Mouse (Mus musculus) midbrain, postnatal 0 days (tissue): Measurements from ENCODE around the gene Gm26920. TPM values are rescaled to one million over a fixed set of nuclear protein-coding genes. Genes with fewer than 3 reads are reported as not detected.

Experiments
- ATAC-seq: fragments of 200-750 bp; cut with Nextera tagmentation; 2 replicates; pipeline ENCODE4 v1.8.0; 2017; ENCODE audit warnings: moderate number of reproducible peaks, mild to moderate bottlenecking, moderate TSS enrichment, moderate library complexity; ENCODE audit not compliant: low FRiP score
- DNase-seq: peaks from one replicate; pipeline ENCODE4 v3.0.0-alpha.2; 2015; ENCODE audit warnings: low spot score
- H3K27ac ChIP-seq: fragments of 300-500 bp; sonication (generic); 2 replicates; pipeline ENCODE4 v1.5.1; 2014; ENCODE audit warnings: low read depth, mild to moderate bottlenecking, low read length, mixed read lengths
- H3K27me3 ChIP-seq: fragments of 300-500 bp; sonication (generic); 2 replicates; pipeline ENCODE4 v1.6.1; 2014; ENCODE audit warnings: low read length, control low read depth, mixed read lengths; ENCODE audit not compliant: insufficient read depth
- H3K36me3 ChIP-seq: fragments of 300-500 bp; sonication (generic); 2 replicates; pipeline ENCODE4 v1.6.1; 2014; ENCODE audit warnings: low read length, control low read depth, mixed read lengths; ENCODE audit not compliant: insufficient read depth
- H3K4me1 ChIP-seq: fragments of 300-500 bp; sonication (generic); 2 replicates; pipeline ENCODE4 v1.6.1; 2014; ENCODE audit warnings: mild to moderate bottlenecking, control low read depth, antibody characterized with exemption, low read length, mixed read lengths; ENCODE audit not compliant: insufficient read depth
- H3K4me2 ChIP-seq: fragments of 300-500 bp; sonication (generic); 2 replicates; pipeline ENCODE4 v1.6.1; 2014; ENCODE audit warnings: low read depth, mild to moderate bottlenecking, low read length, mixed read lengths; ENCODE audit not compliant: poor library complexity, severe bottlenecking
- H3K4me3 ChIP-seq: fragments of 300-500 bp; sonication (generic); 2 replicates; pipeline ENCODE4 v1.5.1; 2014; ENCODE audit warnings: low read depth, mild to moderate bottlenecking, low read length, moderate library complexity
- H3K9ac ChIP-seq: fragments of 300-500 bp; sonication (generic); replicated peaks from 2 replicates; pipeline ENCODE4 v1.6.1; 2014; ENCODE audit warnings: mild to moderate bottlenecking, low read length, moderate library complexity, mixed read lengths; ENCODE audit not compliant: poor library complexity, severe bottlenecking
- H3K9me3 ChIP-seq: fragments of 300-500 bp; sonication (generic); 2 replicates; pipeline ENCODE4 v1.6.1; 2016; ENCODE audit warnings: low read length, control low read depth
- CTCF ChIP-seq: IDR thresholded peaks from 2 replicates; pipeline ENCODE4 v1.5.1; 2016; ENCODE audit warnings: antibody characterized with exemption, mild to moderate bottlenecking
- WGBS: fragments of 180-500 bp; shearing (Covaris S2); extraction: QIAGEN DNeasy Blood & Tissue Kit; methylation state at CpG from one replicate; pipeline ENCODE4 v1.1.7; 2014; 5-methylcytosine and 5-hydroxymethylcytosine counted together
- polyA plus RNA-seq: library from polyadenylated mRNA; unstranded; fragments of >200 nt; fragmentation: Nextera tagmentation; extraction: Ambion mirVana; gene quantifications from 2 replicates; pipeline ENCODE4 v1.2.1, GENCODE M21; 2015
- total RNA-seq: library from RNA; depleted of rRNA; stranded (reverse); fragments of >200 nt; gene quantifications from 2 replicates; pipeline ENCODE4 v1.2.3, GENCODE M21; 2014

The Gm26920 gene
- total and polyA plus RNA-seq, 2 experiments from 2014 or later: 0.63 TPM; not detected in 1

- H3K4me1 ChIP-seq: no peaks in the 10 kb centered on the region
- DNase-seq (peak; percentile 95), ATAC-seq (peak; percentile 98)
- peak within 1 kb of the TSS; percentile 73 for H3K4me3 ChIP-seq
- no peaks in the 10 kb centered on the region for H3K27me3 ChIP-seq
- no peaks in the 10 kb centered on the region for H3K9me3 ChIP-seq
- peak within 1 kb of the TSS; percentile 79 for H3K4me2 ChIP-seq
- under 1% methylated on average over 40 of the region's 40 CpGs for WGBS
- H3K36me3 ChIP-seq: peaks cover 3% of the 10 kb centered on the region; the same call in 1 of the 2 replicates
- H3K9ac ChIP-seq: peak within 1 kb of the TSS; percentile 82
- peak within 1 kb of the TSS; percentile 78 for H3K27ac ChIP-seq
- TF ChIP-seq CTCF: no peak
Observed at GRCm38 (mm10) chr7:30050882-30051548, 39.2 kb downstream of the Gm26920 start, which contains the start of gene Zfp14. Gene Zfp14, minus strand, starts transcription at chr7:30051380.

- DNase-seq (no peak), ATAC-seq (no peak)
- no peaks in the 10 kb centered on the region for H3K4me1 ChIP-seq
- H3K27ac ChIP-seq: no peak overlapping the region
- H3K36me3 ChIP-seq: peaks cover 4% of the 10 kb centered on the region; the same call in 1 of the 2 replicates
- no peak overlapping the region for H3K4me2 ChIP-seq
- H3K4me3 ChIP-seq: no peak overlapping the region
- H3K27me3 ChIP-seq: no peaks in the 10 kb centered on the region
- H3K9me3 ChIP-seq: no peaks in the 10 kb centered on the region
- WGBS: 95% methylated on average over 4 of the region's 4 CpGs
- no peak overlapping the region for H3K9ac ChIP-seq
- TF ChIP-seq CTCF: no peak
Observed at GRCm38 (mm10) chr7:30048126-30048525, 42.1 kb downstream of the Gm26920 start.

DNA sequence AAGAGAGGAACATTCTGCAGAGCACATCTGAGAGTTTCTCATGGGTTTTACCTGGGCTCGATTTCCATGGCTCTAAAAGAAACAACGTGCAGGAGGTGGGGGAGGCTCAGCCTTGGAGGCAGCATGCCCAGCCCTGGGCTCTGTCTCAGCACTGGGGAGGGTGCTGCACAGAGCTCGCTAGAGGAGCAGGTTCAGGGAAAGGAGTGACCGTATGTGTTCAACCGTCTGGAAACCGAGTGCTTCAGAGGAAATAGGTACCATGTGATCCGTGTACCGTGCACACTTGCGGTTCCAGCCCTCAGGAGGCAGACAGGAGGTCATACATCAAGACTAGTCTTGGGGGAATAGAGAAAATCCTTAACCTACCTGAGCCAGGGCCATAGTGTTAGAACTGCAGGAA lies 45.9 kb downstream of the Gm26920 start:
- TF ChIP-seq CTCF: no peak
- WGBS: 62% methylated on average over 9 of the region's 9 CpGs

GRCm38 (mm10) chr7:30034331-30034730 lies 55.9 kb downstream of the Gm26920 start:
- ATAC-seq: no peak
- Histone ChIP-seq H3K4me1 (no peaks in the 10 kb centered on the region), H3K36me3 (peaks cover 24% of the 10 kb centered on the region; the same call in 1 of the 2 replicates), H3K27ac (no peak overlapping the region), H3K4me2 (no peak overlapping the region), H3K9me3 (no peaks in the 10 kb centered on the region), H3K9ac (no peak overlapping the region), H3K27me3 (no peaks in the 10 kb centered on the region), H3K4me3 (no peak overlapping the region)
- no peak for TF ChIP-seq CTCF
- 94% methylated on average over 12 of the region's 12 CpGs for WGBS
- no peak for DNase-seq

More for the DNA sequence above, 45.9 kb downstream of the Gm26920 start:
- H3K9ac ChIP-seq: no peak overlapping the region
- H3K27ac ChIP-seq: no peak overlapping the region
- no peaks in the 10 kb centered on the region for H3K9me3 ChIP-seq
- H3K4me2 ChIP-seq: no peak overlapping the region
- H3K27me3 ChIP-seq: no peaks in the 10 kb centered on the region
- no peak for ATAC-seq
- no peak for DNase-seq
- H3K4me1 ChIP-seq: no peaks in the 10 kb centered on the region
- peaks cover 9% of the 10 kb centered on the region for H3K36me3 ChIP-seq
- H3K4me3 ChIP-seq: no peak overlapping the region

- H3K27ac ChIP-seq: no peak overlapping the region
- no peaks in the 10 kb centered on the region for H3K9me3 ChIP-seq
- no peak overlapping the region for H3K4me2 ChIP-seq
- no peaks in the 10 kb centered on the region for H3K4me1 ChIP-seq
- no peak overlapping the region for H3K9ac ChIP-seq
- WGBS: 74% methylated on average over 3 of the region's 3 CpGs
- no peak overlapping the region for H3K4me3 ChIP-seq
- 0 out of 2 replicates have a peak, but pooled peaks cover 1% of the 10 kb centered on the region for H3K36me3 ChIP-seq
- TF ChIP-seq CTCF: no peak
- DNase-seq: no peak
- no peak for ATAC-seq
- H3K27me3 ChIP-seq: no peaks in the 10 kb centered on the region
Observed at GRCm38 (mm10) chr7:30031379-30031778, 58.8 kb downstream of the Gm26920 start.

DNA sequence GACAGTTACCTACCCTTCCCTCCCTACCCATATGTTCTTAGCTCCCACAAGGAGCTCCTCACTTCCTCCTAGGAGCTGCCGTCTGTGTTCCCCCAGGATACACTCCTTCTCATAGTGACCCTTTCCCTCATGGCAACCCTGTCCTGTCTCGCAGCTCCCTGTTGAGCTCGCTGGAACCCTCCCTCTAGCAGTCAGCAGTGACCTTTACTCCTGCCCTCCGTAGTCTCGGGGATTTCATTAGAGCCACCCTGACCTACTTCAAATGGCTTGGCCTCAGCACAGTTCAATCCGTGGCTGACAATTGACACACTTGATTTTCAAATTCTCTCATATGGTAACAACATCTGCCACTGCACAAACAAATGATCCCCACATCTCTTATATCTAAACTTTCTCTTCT lies 59.5 kb downstream of the Gm26920 start:
- no peak for DNase-seq
- Histone ChIP-seq H3K4me2 (no peak overlapping the region), H3K36me3 (0 out of 2 replicates have a peak, but pooled peaks cover 6% of the 10 kb centered on the region), H3K27me3 (no peaks in the 10 kb centered on the region), H3K4me3 (no peak overlapping the region), H3K27ac (no peak overlapping the region), H3K9ac (no peak overlapping the region), H3K4me1 (no peaks in the 10 kb centered on the region), H3K9me3 (no peaks in the 10 kb centered on the region)
- no peak for ATAC-seq
- TF ChIP-seq CTCF: no peak
- 33% methylated on average over 6 of the region's 6 CpGs for WGBS
